Mouse (Mus musculus): ENCODE measurements around the gene Gsg1.

Gsg1 gene

DNA sequence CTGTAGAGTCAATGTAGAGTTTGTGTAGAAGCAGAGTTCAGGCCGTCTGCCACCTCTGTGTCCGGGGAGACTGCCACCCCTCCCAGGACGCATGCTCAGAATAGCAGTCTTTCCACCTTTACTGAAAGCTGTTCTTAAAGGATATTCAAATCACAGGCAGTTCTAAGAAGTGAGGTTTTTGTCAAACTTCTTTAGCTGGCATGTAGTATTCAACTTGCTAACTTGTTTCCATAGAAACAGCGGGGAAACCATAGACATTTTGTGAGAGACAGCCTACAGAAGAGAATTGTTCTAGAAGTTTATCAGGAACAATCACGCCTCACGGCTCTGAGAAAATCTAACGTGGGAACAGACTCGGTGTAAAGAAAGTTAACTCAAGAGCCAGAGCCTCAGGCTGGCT is 47.2 kb downstream of the Gsg1 start:
- in situ Hi-C loops (cut with MboI), result no loop called here

DNA sequence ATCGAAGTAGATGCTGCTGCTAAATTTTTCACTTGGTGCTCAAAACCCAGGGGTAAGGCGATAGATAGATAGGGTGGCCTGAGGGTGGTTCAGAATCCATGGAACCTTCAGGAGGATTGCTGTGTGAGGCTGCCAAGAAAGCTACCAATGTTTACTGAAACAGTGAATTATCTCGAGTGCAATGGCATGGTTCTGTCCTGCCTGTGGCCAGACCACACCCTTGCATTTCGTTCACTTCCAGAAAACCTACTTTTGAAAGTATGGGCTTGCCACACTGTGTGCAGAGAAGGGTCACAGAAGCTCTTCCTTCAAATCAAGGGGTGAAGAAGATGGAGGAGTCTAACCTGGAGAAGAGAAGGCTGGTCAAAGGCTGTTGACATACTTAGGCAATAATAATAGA is 48.3 kb downstream of the Gsg1 start:
- in situ Hi-C loops (cut with MboI), result no loop called here

DNA sequence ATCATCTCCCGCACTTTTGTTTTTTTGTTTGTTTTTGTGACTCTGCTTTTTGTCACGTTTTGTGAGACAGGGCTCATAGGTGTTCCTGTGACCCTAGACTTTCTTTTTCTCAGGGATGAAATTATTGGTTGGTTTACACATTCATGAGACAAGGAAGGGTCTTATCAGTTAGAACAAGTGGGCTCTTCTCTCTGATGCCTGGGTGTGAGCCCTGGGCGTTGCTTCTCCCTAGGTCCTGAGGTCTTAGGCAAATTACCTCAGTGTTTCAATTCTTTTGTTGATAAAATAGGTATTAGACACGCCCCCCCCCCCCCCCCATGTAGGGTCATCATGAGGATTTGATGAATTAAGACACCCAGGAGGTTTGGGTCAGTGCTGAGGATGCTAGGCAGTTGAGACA is 49.3 kb downstream of the Gsg1 start:
- in situ Hi-C loops (cut with MboI), result no loop called here

DNA sequence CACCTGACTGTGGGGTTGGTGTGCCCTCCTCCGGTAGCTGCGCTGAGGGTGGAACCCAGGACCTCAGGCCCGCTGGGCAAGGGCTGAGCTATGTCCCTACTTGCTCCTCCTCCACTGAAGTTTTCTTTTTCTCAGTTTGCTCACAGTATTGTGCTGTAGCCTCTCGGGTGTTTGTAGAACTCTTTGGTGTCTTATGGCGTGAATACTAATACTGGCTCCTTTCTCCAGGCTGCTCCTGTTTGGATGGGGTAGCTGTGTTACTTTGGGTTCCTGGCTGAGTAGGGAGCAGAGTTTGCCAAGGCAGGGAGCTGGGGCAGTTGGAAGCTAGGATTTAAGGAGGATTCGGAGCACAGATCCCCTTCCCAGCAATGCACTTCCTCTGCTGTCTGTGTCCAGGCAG is 50.4 kb downstream of the Gsg1 start:
- in situ Hi-C loops (cut with MboI), result no loop called here

DNA sequence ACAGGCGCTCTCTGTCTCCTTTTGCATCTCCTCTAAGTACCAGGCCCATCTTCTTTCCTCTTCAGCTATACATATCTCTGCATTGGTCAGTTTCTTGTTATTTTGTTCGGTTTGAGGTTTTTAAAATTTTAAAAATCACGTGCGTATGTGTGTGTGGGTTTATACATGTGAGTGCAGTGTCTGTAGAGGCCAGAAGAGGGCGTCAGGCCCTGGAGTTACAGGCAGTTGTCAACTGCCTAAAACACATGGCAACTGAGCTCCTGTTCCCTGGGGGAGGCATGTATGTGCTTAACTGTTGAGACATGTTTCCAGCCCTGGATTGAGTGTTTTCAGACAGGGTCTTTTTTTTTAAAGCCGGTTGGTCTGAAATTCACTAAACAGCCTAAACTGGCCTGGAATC is 51.5 kb downstream of the Gsg1 start:
- in situ Hi-C loops (cut with MboI), result no loop called here

DNA sequence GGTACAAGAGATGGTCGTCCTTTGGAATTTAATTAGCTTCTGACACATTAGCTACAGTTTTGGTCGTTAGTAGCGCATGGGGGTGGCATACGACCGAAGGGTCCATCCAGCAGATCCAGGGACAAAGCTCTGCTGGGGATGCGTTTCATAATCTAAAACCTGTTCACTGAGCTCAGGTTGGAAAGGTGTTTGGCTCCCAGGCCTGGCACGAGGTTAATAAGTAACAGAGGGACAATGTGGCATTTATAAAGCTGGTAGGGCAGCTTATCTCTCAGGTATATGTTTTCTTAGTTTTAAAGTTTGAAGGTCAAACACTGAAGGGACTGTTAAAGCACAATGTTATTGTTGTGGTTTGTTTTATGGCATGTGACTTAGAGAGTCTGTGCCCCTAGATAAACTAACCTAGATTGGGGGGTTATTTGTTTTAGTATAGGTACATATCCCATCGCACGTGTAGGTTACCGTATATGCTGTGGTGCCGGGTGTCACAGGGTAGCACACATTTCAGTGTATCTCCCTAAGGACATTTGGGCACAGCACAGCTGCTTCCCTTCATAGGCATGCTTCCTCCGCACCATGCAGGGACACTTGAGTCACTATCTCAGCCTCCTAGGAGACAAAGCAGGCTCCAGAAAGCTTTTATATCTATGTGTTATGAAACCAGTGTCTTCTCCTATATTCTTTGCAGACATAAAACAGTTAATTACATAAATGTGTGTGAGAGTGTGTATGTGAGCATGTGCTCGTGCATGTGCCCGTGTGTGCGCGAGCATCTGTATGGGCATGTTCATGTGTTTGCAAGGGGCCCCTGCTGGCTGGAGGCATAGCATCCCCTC is 53.8 kb downstream of the Gsg1 start:
- in situ Hi-C loops (cut with MboI), result no loop called here

DNA sequence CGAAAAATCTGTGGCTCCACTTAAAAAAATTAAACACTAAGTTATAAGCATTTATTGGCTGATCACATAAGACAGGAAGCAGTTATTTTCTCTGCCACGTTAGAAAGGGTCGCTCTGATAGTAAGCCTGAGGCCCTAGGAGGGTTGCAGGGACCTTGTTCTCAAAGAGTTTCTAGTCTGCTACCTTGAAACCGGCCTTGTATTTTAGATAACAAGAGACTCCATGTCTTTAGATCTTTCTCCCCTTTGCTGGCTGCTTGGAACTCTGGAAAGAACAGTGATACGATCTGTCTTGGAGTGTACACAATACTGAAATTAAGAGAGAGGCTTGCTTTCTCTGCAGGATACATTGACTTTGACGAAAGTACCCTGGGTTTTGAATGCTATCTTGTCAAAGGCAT is 55.4 kb downstream of the Gsg1 start:
- in situ Hi-C loops (cut with MboI), result no loop called here

DNA sequence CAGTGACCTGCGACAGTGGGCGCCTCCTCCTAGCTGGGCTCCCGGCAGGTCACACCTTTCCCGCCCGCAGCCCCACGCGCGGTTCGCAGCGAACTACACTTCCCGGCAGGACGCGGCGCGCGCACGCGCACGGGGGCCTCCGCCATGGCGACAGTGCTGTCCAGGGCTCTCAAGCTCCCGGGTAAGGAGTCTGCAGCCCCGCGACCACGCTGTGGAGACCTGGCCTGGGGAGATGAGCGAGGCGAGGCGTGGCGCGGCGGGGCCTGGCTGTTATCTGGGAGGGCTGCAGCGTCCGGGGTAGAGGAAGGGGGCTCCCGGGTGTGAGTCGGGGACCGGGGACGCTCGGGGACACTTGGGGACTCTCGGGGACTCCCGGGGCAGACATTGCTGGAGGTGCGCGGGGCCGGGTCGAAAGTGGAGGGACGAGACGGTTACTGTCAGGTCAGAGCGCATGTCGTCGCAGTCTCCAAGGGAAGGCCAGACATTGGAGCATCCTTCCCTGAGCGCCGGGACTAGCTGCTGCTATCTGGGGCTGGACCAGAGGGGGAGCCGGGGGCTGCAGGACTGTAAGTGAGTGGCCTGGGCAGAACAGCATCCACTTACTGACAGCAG is 56.1 kb downstream of the Gsg1 start, which contains the start of the genes Fam234b and Hebp1:
TSS of gene Fam234b (plus strand) at position 57 of the 612 bp plus-strand sequence.
TSS of gene Hebp1 (minus strand) at position 102 of the 612 bp plus-strand sequence.
- in situ Hi-C loops (cut with MboI), result no loop called here

DNA sequence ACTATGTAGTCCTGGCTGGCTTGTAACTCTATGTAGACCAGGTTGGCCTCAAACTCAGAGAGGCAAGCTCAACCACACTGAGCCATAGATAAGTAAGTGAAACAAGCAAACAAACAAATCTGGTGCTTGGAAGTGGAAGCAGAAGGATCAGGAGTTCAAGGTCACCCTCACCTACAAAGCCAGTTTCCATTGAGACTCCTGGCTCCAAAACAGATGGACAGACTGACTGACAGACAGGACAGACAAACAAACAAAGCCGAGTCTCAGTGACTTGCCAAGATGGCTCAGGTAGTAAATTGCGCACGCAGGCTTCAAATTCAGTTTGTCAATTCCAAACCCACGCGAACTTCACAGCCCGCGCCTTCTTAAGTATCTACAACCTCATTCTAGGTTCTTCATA is 56.7 kb downstream of the Gsg1 start:
- in situ Hi-C loops (cut with MboI), result no loop called here

DNA sequence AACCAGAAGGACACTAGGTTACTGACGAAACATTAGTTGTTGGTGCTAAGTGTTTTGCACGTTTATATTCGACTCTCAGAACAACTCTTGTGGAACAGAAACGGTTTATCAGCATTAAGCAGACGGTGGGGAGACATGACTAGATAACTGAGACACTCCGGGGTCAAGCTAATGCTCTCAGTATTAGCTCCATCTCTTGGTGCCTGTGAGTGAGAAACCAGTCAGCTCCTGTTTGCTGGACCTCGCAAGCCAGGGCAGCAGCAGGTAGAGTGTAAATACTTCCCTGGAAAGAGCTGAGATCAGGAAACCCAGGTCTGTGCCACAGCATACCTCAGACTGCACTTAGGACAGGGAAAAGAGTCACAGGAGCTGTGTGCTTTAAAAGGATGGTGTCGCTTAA is 57.4 kb downstream of the Gsg1 start:
- in situ Hi-C loops (cut with MboI), result no loop called here

DNA sequence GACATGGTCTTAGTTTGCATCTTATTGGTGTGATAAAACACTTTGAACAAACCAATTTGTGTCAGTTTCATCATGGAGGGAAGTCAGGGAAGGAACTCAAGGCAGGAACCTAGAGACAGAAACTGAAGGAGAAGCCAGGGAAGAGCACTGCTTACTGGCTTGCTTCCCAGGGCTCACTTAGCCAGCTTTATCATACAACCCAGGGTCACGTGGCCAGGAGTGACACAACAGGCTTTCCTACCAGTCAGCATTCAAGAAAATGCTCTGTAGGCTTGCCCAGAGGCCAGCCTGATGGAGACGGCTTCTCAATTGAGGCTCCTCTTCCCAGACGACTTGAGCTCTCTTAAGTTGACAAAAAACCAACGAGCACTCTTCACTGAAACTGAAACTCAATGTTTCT is 59.2 kb downstream of the Gsg1 start:
- in situ Hi-C loops (cut with MboI), result no loop called here

DNA sequence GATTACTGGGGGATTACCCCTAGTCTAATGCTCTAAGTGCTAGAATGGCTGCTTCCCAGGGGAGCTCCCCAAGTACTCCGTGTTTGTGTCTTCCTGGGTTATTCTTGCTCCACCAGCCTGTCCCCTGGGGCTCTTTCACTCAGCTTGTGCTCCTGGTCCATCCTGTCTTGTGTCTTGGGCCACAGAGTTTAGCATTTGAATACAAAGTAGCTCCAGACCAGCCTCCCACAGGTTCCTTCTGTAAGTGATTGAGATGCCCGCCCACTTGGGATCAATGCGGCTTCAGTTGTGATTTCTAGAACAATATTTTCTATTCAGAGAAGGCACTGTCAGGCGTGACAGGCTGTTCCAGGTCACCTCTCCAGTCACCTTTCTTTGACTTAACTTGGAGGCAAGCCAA is 60.4 kb downstream of the Gsg1 start:
- in situ Hi-C loops (cut with MboI), result no loop called here

DNA sequence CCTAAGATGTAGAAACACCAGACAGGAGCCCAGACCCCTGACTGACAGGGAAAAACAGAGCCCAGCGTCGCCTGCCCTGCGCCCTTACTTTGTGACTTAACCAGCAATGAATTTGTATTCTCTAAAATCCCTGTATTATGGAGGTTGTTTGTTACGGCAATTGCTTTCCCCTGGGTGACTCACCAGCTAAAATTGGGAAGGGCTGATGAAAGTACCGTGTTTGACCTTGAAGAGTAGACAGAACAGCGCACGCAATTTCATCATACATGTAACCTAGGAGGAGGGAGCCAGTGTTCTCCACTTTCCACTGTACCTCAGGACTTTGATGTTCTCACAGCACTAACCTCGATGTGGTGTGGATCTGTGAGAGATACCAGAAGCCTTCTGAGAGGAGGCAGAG is 61.2 kb downstream of the Gsg1 start:
- in situ Hi-C loops (cut with MboI), result no loop called here

DNA sequence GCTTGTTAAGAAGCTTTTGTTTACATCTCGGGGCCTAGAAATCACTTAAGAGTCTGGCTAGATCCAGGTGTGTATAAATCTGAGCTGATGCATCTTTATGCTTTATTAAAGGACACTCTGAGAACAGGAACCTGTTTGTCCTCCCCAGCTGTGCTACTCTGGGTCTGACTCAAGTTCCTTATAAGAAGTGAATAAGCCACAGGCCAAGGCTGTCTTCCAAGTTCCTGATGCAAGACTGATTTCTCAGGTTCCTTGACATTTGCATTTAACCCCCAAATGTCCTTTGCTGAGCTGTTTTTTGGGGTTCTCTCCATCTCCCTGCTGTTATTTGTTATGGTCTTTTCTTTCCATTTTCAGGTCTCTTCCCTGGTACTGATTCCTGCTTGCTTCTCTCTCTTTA is 62.2 kb downstream of the Gsg1 start:
- in situ Hi-C loops (cut with MboI), result no loop called here

DNA sequence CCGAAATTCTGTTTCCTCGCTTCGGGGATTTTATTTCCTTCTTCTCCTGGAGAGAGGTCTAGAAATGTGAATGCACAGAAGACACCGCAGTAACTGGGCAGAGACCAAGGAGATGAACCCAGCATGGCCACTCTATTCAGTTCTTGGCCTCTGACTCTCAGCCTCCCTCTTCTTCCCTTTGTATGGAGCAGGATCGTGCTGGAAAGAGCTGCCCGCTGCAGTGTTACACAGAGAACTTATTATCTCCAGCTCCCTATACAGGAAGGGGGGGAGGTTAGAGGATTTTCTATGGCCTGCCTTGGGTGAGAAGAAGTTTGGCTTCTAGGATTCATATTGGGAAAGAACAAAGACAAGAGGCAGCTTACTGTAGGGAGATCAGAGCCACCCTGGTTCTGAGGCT is 64.0 kb downstream of the Gsg1 start:
- in situ Hi-C loops (cut with MboI), result no loop called here

DNA sequence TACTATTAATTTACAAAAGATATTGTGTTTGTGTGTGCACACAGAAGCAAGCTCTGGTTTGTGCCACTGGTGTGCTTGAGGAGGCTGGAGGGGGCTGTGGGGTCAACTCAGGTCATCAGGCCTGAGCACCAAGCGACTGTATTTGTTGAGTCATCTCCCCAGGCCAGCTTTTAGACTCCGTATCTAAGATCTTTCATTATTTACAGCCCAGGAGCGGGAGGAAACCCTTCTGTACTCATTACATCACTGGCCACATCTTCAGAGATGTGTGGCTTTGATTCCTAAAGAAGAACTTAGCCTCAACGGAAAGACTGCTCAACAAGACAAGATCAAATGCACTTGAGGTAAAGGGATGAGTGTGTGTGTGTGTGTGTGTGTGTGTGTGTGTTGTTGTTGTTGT is 65.5 kb downstream of the Gsg1 start:
- in situ Hi-C loops (cut with MboI), result no loop called here

All from mature B cell (primary cell).